8 mouse cellular contexts compared by ENCODE assay signal in the genomic region with DNA sequence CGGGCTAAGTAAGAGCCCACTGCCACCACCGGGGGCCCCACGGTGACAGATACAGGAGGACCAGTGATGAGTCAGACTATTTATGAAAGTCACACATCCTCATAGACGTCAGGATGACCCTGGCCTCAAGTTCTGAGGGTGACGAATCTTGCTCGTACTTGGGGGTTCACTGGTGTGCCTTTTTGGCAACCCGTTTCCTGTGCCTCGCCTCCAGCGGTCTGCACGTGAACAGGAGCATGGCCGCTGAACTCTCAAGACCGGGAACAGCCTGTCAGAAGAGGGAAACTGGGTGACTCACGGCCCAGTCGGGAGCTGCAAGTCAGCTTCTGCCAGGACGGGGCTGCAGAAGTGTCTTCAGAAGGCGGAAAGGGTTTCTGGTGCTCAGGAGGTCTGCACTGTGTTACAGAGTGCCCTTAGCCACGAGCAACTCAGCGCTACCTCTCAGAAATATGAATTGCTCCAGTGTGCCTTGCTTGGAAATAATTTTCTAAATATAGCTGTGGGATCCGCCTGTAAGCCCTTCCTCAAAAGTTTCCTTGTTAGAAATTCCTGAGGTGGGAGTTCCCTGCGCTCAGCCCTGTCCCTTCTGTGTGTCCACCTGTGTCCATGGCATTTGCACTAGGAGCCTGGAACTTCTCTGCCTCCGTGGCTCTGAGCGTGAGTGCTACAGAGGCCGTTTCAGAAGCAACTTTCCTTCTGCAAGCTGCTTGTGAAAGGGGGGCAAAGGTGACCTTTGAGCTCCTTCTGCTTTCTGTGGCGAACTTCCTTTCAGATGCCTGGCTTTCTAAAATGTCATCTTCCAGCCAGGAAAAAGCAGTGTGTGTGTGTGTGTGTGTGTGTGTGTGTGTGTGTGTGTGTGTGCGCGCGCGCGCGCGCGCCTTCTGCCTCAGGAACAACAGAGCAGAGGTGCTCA.
DNase-seq lines count a peak whose midpoint lies in the region; ATAC-seq lines count a peak whose summit lies in the region.

No protein-coding gene starts in this region.

- H3K4me2 ChIP-seq in hindbrain, embryonic 11.5 days (replicated peaks; ENCODE audit: low read depth, low read length): no peak overlapping the region
- no peak overlapping the region for H3K4me2 ChIP-seq in limb, embryonic 11.5 days (ENCODE audit: low read depth, severe bottlenecking)

- H3K9ac ChIP-seq in hindbrain, embryonic 11.5 days (ENCODE audit: low read depth, low read length): no peak overlapping the region
- no peak overlapping the region for H3K9ac ChIP-seq in limb, embryonic 11.5 days (ENCODE audit: low read length)

- peak overlapping the region; percentile 62 for H3K27ac ChIP-seq in hindbrain, embryonic 10.5 days
- H3K27ac ChIP-seq in hindbrain, embryonic 11.5 days (ENCODE audit: low read depth, low read length): no peak overlapping the region
- H3K27ac ChIP-seq in limb, embryonic 11.5 days (replicated peaks; ENCODE audit: low read depth, low read length): peak overlapping the region; percentile 32; the same call in 1 of the 2 replicates
- H3K27ac ChIP-seq in midbrain, embryonic 10.5 days (replicated peaks): peak overlapping the region; percentile 55; the same call in 1 of the 2 replicates

- ATAC-seq in hindbrain, embryonic 11.5 days (ENCODE audit: low FRiP score): no peak
- ATAC-seq in common myeloid progenitor, adult 5-6 weeks (replicated peaks; ENCODE audit: low read depth, poor library complexity, severe bottlenecking): peak; percentile 76
- no peak for ATAC-seq in limb, embryonic 11.5 days (ENCODE audit: insufficient number of reproducible peaks, low FRiP score, low TSS enrichment, low read depth)

- 75% methylated on average over 32 of the region's 32 CpGs for WGBS in hindbrain, embryonic 10.5 days
- 71% methylated on average over 29 of the region's 32 CpGs for WGBS in hindbrain, embryonic 11.5 days
- WGBS in limb, embryonic 11.5 days: 71% methylated on average over 32 of the region's 32 CpGs
- 84% methylated on average over 32 of the region's 32 CpGs for WGBS in midbrain, embryonic 10.5 days

- H3K36me3 ChIP-seq in hindbrain, embryonic 10.5 days: no peaks in the 10 kb centered on the region
- H3K36me3 ChIP-seq in hindbrain, embryonic 11.5 days (ENCODE audit: control insufficient read depth, insufficient read depth, low read length): no peaks in the 10 kb centered on the region
- no peaks in the 10 kb centered on the region for H3K36me3 ChIP-seq in limb, embryonic 11.5 days (ENCODE audit: control insufficient read depth, insufficient read depth, low read length)
- no peaks in the 10 kb centered on the region for H3K36me3 ChIP-seq in midbrain, embryonic 10.5 days

- peaks cover 42% of the 10 kb centered on the region for H3K4me1 ChIP-seq in hindbrain, embryonic 10.5 days (replicated peaks)
- H3K4me1 ChIP-seq in hindbrain, embryonic 11.5 days (replicated peaks; ENCODE audit: control insufficient read depth, insufficient read depth, low read length): no peaks in the 10 kb centered on the region
- H3K4me1 ChIP-seq in limb, embryonic 11.5 days (ENCODE audit: control insufficient read depth, insufficient read depth, low read length): peaks cover 21% of the 10 kb centered on the region
- peaks cover 38% of the 10 kb centered on the region for H3K4me1 ChIP-seq in midbrain, embryonic 10.5 days

- no peak overlapping the region for H3K4me3 ChIP-seq in hindbrain, embryonic 10.5 days
- no peak overlapping the region for H3K4me3 ChIP-seq in hindbrain, embryonic 11.5 days (ENCODE audit: low read depth, low read length)
- H3K4me3 ChIP-seq in limb, embryonic 11.5 days (ENCODE audit: low read depth, low read length): no peak overlapping the region
- no peak overlapping the region for H3K4me3 ChIP-seq in midbrain, embryonic 10.5 days

- H3K27me3 ChIP-seq in hindbrain, embryonic 10.5 days (ENCODE audit: insufficient read depth, poor library complexity, severe bottlenecking): no peaks in the 10 kb centered on the region
- no peaks in the 10 kb centered on the region for H3K27me3 ChIP-seq in hindbrain, embryonic 11.5 days (ENCODE audit: control insufficient read depth, insufficient read depth, low read length)
- no peaks in the 10 kb centered on the region for H3K27me3 ChIP-seq in limb, embryonic 11.5 days (ENCODE audit: control insufficient read depth, insufficient read depth, low read length)
- H3K27me3 ChIP-seq in midbrain, embryonic 10.5 days (ENCODE audit: low read depth, poor library complexity, severe bottlenecking): no peaks in the 10 kb centered on the region

- no peak for DNase-seq in hindbrain, embryonic 10.5 days (ENCODE audit: low spot score)
- no peak for DNase-seq in hindbrain, embryonic 11.5 days (ENCODE audit: low spot score)
- peak; percentile 68 for DNase-seq in heart, postnatal 25 days (ENCODE audit: low spot score)
- DNase-seq in limb, embryonic 11.5 days (ENCODE audit: low spot score): peak; percentile 45
- no peak for DNase-seq in midbrain, embryonic 10.5 days (ENCODE audit: low spot score)
- peak; percentile 66 for DNase-seq in thymus, postnatal 14 days
- DNase-seq in testis, postnatal 14 days (ENCODE audit: low spot score): no peak

- no peaks in the 10 kb centered on the region for H3K9me3 ChIP-seq in hindbrain, embryonic 10.5 days
- H3K9me3 ChIP-seq in hindbrain, embryonic 11.5 days (ENCODE audit: control insufficient read depth, low read length): no peaks in the 10 kb centered on the region
- H3K9me3 ChIP-seq in limb, embryonic 11.5 days (ENCODE audit: control insufficient read depth, low read length): no peaks in the 10 kb centered on the region
- H3K9me3 ChIP-seq in midbrain, embryonic 10.5 days (replicated peaks): no peaks in the 10 kb centered on the region

- intact Hi-C loops in heart, postnatal 25 days (cut with DNase I): no loop called here

Comparison
In these comparisons a context has a peak if more than half of its experiments do, and no peak if none do; other contexts are left out.
1. DNase-seq: peak in heart, postnatal 25 days (single experiment), limb, embryonic 11.5 days (single experiment) and thymus, postnatal 14 days (single experiment); none in hindbrain, embryonic 10.5 days (single experiment), hindbrain, embryonic 11.5 days (single experiment), midbrain, embryonic 10.5 days (single experiment) and testis, postnatal 14 days (single experiment).